Mouse (Mus musculus): Measurements from ENCODE around the gene Nebl.

The Nebl gene

DNA sequence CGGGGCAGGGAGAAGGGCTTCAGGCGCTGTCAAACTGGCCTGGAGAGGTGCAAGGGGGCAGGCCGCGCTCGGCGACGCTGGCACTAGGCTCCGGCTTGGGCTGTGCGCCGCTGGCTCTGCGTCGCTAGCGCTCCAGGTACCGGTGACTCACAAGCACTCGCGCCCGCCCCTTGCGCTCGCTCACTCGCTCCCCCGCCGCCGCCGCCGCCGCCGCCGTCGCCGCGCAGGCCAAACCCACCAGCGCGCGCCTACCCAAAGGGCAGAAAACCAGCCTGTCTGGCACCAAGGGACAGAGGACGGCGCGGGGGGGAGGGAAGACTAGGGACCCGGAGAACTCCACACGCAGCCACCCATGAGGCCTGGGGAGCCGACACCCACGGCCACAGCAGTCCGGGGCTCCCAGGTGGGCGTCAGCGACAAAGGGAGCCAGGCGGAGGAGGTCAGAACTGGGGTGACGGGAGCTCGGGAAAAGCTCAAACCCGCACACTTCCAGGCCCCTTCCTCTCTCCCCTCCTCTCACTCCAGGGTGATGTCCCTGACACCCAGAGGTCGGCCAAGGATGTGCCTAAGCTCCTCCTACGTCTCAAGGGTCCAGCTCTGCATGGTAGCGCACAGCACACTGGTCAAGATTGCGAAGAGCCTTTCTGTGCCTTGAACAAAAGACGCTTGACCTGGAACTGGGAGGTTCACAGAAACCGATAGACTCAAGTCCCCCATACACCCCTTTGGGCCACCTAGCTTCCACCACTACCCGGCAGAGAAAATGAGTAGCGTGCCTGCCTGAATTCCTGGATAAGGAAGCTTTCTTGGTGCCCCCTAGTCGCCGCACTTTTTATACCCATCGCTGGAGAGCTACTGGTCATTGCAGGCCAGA, at the start of gene Nebl:
Nebl (minus strand) TSS at position 508 of the 874 bp plus-strand sequence.
- DNase-seq (ENCODE audit: low read depth) = peak; percentile 75

DNA sequence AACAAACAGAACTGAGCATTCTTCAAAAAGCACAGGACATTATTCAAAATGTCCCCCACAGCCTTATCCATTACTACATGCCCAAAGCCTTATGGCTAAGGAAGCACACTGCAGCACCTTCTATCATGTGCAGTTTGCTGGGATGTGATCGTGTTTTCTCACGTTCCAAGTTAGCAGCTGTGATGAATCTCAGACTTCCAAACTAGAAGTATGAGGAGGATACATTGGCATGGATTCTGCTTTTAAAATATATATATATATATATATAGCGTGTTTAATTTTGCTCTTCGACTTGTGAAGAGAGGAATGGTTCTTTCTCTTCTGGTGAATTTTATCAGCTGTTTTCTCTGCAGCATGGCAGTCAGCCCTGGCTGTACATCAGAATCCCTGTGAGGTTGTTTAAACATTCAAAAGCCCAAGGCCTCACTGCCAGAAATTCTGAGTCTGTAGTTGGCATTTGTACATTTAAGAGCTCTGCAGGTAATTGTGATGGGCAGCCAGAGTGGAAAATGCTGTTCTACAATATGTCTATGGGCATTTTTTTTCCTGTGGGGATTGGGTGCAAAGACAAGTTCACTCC, 39.1 kb upstream of the Nebl start:
- DNase-seq (ENCODE audit: low read depth) = no peak

DNA sequence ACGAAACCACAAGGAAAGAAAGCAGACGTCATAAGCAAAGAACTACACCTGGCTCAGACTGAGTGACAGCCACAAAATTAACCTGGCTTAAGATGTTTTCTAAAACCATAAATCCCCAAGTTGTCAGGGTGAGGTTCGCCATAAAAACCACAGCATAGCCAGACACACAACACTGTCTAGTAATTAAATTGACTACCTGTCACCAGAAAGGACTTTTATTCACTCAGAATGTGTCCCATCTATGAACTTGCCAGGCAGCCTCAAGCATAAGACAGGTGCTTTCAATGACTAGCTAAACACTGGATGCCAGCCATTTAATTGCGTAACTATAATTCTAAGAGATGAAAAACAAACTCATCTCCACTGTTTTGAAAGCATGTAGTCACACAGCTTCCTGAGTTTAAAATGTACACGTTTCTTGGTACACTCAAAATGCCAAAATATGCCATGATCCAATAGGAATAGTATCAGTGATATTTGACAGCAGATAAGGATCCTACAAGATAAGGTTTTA, 38.0 kb upstream of the Nebl start:
- peak; percentile 10 for DNase-seq (ENCODE audit: low read depth)

DNA sequence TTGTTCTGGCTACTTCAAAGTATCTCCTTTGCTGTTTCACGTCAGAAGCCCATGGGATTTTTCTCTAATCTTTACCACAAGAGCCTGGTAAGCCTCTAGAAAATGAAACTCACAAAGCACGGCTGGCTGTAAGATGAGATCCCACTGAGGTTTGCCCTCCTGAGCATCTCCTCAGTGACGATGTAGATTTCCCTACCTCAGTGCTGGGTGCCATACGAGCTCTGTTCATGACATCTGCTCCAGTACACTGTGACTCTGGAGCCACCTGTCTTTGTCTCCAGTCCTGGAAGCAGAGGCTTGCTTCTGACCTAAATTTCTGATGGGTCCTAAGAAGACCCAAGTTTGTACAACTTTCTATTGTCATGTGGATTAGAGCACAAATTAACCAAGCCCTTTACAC, 25.0 kb upstream of the Nebl start:
- DNase-seq (ENCODE audit: low read depth) = no peak

DNA sequence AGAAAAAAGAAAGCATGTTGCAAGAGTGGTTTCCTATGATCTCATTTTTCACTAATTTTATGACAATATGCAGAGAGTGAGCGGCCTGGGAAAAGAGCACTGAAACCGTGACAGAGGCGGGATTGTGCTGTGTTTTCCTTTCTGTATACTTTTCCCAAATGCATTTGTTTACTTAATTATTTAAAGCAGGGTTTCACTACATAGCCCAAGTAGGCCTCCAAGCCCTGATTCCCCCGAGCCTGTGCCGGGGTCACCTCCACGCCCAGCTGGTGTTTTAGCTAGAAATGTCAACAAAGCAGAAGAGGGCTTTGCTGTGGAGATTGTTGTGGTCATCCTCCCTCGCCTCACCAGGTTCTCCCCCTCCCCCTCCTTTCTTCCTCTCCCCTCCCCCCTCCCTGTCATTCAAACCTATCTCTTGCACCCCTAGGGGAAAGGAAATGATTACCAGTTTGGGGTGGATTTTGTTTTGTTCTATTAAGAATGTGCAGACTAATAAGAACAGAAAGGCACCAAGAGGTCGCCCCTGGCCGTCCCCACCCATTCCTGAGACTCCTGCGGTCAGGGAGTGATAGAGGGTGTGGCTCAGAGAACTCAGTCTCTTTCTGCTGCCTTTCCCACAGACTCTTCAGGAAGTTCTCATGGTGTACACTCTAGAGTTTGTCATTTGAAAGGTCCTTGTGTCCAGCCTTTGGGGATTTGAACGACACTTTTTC, 10.9 kb upstream of the Nebl start:
- peak; percentile 41 for DNase-seq (ENCODE audit: low read depth)

DNA sequence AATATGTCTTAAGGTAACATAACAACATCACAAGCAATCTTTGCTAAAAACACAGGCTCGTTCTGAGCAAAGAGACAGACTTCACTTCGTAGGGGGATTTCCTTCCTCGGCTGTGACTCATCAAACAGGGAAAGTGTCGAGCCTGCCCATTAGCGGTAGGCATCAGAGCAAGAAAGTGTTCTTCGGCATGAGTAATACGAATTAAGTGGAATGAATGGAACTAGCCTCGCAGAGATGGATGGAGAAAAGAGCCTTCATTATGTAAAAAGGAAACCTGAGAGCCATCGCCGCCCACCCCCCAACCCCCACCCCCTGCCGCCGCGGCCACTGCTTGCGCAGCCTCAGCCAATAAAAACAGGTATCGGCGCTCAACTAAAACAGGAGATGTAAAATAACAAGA, 10.3 kb upstream of the Nebl start:
- peak; percentile 64 for DNase-seq (ENCODE audit: low read depth)

DNA sequence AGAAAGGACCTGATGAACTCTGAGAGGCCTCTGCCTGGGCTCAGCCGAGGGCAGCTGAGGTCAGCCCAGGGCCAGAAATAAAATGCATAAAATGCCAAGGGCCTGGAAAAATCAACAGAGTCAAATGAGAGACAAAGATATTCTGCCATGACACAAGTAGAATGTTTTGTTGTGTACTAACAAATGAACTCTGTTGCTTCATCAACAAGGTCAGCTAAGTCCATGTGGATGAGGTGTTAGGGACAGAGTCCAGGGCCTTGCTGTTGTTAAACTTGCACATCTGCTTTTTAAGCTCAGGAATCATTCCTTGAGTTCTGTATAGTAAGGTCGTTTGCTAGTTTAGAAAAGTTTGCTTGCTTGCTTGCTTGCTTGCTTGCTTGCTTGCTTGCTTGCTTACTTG, 9.2 kb upstream of the Nebl start:
- DNase-seq (ENCODE audit: low read depth) = no peak

DNA sequence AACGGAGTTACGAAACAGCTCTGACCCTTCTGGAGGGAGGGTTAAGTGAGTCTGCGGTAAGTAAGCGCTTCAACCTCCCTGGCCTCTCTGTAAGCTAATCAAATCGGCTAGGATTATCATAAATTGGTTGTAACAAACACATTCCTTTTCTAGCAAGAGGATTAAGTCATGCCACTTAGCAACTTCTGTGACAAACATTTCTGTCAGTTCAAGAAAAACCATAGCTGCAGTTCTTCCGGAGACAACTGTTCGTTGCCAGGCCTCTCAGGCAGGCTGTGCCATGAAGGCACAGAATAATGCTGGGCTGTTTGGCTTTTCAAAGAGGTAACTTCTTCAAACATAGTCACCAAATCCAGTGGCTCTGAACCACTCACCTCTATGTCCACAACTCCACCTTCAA, 946 bp upstream of the Nebl start:
- DNase-seq (ENCODE audit: low read depth) = no peak

DNA sequence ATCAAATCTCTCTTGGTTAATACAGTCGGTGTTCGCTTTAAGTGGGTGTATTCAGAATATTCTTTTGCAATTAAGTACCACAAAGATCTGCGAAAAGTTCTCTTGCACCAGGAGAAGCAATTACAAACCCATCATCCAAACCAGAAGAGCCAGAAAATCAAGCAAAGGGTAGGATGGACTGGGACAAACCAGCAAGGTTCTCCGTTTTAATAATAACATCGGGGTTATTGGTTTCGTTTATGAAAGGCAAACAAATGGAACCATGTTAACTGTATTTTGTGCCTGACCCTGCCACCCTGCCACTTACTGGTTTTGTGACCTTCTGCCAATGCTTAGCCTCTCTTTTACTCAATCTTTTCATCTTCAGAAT, 552 bp upstream of the Nebl start:
- no peak for DNase-seq (ENCODE audit: low read depth)

DNA sequence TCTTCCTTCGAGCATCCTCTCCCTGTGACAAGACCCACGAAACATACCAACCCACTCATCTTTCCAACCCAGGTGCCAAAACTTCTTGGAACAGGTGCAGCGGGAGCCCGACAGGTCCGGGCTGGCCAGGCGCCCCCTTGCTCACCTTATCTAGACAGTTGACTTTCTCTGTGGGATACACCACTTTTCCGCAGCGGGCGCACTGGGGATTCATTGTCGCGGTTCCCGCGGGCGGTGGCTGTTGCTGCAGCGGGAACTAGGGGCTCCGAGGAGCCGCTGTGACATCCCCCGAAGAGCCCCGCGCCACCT, 662 bp downstream of the Nebl start:
- DNase-seq (ENCODE audit: low read depth) = no peak

DNA sequence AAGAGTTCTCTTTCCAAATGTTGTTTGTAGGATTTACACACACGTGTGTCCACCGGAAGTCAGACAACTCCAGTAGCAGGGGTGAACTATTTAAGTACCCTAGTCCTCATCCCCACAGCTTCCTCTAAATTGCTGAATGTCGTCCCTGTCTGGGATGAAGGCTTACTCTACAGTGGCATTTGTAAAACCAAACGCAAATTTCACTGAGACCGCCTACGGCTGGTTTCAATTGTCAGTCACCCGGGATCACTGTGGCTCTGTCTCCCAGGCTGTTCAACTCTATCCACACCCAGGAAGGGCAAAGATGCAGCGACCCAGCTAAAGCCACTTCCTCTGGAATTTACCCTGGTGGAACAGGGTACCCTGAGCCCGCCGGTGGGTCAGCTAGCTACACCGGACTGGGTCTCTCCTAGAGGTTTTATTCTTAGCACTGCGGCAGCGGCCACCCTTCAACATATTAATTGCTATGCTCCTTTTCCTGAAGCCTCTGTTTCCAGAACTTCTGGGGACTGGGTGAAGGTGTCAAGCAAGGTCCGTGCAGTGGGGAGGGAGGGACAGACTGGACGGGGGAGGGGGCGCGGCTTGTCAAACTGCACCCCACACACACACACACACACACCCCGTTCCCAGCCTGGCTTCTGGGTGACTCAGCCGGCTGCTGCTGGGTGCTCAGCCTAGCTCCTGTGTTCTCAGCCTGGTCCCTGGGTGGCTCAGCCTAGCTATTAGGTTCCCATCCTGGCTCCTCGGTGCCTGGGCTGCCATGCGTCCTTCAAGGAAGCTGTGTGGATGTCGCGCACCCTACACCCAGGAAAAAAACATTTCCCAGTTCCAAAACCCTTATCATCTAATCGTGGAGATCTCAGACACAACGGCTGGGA, 1.3 kb downstream of the Nebl start:
- DNase-seq (ENCODE audit: low read depth) = peak; percentile 21

DNA sequence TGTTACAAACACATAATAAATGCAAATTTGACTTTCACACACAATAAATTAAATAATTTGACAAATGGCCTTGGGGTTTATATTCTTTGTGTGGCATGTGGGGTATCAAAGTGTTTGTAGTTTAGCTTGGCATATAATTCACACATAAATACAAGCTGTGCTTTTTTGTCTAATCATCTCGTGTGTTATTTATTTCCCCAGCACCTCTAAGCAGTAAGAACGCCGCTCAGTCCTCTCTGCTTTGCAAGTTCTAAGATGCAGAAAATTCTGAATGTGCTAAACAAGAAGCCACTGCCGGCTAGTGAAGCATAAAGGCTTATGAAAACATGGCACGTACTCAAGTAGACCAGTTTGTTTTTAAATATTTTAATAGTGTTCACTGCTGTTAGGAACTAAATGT, 6.9 kb downstream of the Nebl start:
- no peak for DNase-seq (ENCODE audit: low read depth)

DNA sequence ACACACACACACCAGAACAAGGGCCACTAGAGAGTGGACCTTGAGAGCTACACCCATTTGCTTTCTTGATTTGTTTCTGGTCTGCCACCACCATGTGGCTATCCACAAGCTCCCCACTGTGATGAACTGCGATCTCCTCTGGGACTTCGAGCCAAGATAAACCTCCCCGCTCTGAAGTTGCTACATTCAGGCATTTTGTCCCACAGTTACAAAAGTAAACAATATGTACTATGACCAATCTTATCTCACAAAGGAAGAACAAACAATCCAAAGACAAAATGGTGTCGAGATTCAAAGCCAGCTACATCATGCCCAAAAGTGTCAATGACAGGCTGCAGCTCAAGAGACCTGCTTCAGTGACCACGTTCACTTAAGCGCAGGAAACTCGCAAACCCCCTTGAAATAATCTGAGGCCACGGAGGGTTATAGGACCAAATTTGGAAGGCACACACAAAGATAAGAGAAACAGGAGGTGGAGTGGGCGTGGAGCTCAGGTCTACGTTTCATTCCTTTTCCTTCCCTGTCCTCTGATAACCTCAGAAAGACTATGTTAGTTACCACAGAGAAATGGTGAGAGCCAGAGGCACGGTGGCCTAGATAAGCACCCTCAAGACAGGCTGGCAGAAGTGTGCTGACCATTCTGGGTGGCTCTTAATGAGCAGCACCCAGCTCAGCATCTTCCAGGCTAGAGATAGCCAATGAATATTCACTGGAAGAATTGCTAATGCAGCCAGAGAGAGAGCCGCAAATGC, 7.8 kb downstream of the Nebl start:
- DNase-seq (ENCODE audit: low read depth) = no peak

DNA sequence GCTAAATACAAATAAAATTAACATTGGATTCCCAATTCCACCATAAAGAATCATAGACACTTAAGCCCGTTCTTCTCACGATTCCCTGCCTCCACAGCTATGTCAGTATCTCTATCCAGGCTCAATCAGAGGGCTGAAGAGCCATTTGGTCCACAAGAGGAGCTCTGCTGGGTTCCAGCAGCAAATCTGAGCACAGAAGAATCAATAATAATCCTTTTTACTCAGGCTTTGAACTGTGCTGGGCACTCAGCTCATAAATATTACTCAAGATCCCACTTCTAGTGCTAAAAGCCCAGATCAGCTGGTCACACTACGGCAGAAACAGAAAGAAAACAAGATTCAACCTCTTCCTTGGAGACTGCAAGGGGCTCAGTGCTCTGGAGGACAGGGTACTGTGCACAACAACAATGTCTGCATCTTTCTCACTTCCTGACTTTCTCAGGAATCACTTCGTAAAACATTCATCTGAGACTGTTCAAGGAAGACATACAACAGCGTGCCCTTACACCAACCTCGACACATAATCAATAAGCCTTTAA, 10.0 kb downstream of the Nebl start:
- DNase-seq (ENCODE audit: low read depth) = no peak

DNA sequence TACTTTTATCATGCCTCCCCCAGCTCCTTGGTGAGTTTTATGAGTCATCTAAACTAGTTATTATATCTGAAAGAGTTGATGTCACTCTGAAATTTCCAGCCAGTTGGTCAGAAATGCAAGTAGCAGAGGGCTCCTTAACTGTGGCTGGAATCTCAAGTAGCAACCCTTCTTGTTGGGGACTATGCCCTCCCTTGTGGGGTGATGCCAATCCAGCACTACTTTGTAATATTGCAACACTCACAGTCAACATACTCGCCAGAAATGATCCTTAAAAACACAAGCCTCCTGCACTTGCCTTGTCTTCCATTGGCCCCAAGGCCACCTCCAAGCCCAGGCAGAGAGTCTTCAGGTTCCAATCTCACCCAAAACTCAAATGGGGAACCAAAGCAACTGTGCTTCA, 13.0 kb downstream of the Nebl start:
- no peak for DNase-seq (ENCODE audit: low read depth)

DNA sequence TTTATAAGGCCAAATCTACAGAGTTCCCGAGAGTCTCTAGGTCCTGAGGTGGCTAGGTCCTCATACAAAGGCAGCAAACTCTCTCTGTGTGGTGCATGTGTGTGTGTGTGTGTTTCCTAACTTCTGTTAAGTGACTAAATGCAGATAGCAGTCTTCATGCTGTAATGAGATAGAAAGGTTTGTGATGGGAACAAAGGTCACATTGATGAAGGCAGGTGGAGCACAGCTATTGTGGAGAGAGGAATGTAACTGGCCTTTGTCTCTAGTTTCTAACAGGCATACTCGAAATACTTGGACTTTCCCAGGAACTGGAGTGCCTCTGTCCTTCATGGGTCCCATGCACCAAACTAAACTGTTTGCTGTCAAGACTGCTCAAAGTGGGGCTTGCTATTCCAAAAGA, 14.1 kb downstream of the Nebl start:
- no peak for DNase-seq (ENCODE audit: low read depth)

DNA sequence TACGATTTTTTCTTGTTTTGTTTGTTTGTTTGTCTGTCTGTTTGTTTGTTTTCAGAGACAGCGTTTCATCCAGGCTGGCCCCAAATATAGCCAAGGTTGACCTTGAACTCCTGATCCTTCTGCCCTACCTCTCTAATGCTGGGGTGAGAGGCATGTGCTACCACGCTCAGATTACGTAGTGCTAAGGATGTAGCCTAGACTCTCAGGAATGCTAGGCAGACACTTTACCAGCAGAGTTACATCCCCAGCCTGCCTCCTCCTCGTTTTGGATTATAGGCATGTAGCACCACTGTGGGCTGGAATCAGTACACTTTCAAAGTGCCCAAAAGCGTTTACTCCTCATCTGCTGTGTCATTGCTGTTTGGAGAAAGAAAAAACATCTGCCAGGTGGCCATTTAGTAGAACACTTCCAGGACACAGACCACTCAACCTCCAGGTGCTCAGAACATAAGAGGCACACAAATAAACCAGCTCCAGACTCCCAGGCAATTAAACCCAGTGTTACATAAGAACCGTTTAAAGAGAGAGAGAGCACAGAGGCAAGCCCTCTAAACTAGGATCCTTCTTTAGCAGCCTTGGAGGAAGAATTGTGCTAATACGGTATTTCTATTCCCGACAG, 16.0 kb downstream of the Nebl start:
- DNase-seq (ENCODE audit: low read depth) = no peak

DNA sequence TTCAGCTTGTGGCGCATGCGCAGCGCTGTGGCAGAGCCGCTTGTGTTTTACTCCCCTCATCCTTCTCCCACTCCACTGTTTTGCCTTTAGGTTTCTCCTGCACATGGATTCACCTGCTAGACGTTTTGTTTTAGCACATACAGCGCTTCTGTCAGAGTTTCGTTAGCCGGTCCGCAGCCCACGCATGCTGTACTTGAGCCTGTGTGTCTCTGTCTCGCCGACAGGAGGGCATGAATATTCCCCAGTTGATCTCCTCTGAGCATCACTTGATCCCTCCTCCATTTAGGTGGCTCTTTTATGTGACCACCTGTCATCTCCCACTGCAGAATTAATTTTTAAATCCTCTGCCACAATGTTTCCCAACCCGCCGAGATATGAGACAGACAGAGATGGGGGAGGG, 16.6 kb downstream of the Nebl start:
- DNase-seq (ENCODE audit: low read depth) = no peak

DNA sequence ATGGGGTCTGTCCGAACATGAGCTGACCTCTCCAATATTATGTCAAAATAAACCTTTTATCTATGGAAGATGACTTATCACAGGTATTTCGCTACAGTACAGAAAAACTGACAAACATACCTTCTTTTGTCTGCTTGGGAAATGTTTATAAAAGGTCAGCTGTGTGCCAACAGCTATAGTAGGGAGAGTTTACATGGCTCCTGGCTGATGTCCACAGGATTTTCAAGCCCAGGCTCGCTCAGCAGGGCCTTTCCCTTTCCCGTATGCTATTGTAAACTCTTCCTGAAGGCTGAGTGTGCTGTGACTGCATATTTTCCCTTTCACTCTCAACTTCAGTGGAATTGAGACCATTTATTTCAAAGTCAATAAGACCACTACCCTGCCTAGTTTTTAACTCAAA, 17.1 kb downstream of the Nebl start:
- no peak for DNase-seq (ENCODE audit: low read depth)

DNA sequence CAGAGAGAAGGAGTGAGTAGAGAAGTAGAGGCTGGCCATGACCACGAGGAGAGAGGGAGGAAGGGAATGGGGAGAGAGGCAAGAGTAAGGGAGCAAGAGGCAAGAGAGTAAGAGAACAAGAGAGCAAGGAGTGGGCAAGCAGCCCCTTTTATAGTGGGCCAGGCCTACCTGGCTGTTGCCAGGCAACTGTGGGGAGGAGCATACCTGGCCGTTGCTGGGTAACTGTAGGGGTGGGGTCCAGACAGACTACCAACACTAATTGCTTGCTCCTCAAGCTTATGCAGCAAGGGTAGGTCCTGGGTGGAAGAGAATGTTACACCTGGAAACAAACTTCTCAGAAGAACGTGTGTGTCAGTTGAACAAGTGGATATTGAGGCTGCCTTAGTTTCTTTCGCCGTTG, 20.0 kb downstream of the Nebl start:
- no peak for DNase-seq (ENCODE audit: low read depth)

DNA sequence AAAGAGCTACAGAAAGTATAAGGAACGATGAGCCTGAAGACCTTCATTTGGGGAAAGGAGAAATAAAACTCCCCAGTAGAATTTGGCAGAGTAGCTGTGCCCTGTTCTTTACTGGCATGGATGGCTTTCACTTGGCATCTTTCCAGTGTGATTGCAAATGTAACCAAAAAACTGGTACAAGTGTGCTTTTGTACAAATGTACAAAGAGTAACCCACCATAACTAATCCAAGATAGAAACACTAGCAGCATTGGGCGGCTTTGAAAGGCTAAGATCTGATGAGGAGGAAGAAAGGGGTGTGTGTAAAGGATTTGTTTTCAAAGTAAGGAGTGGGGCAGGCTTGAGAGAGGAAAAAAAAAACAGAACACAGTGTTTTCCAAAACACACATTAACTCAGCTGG, 21.2 kb downstream of the Nebl start:
- no peak for DNase-seq (ENCODE audit: low read depth)
